Mouse (Mus musculus): ENCODE data around the gene Cyp1b1.

Gene Cyp1b1

GRCm38 (mm10) chr17:79653171-79653570 is 61.7 kb downstream of the Cyp1b1 start:
- DNase-seq (ENCODE audit: low read depth, low spot score) = no peak
